Mouse (Mus musculus) limb, embryonic 13.5 days (tissue): Measurements from ENCODE around the gene Tgm2. TPM values are rescaled to one million over a fixed set of nuclear protein-coding genes. Genes with fewer than 3 reads are reported as not detected.

ENCODE experiments used
- ATAC-seq: fragments of 200-750 bp; cut with Nextera tagmentation; 2 replicates; pipeline ENCODE4 v1.8.0; 2017; ENCODE audit warnings: low read depth, moderate number of reproducible peaks, moderate TSS enrichment; ENCODE audit not compliant: low FRiP score
- H3K27ac ChIP-seq: fragments of 300-500 bp; sonication (generic); 2 replicates; pipeline ENCODE4 v1.5.1; 2015; ENCODE audit warnings: inconsistent platforms, mild to moderate bottlenecking, moderate library complexity
- H3K27me3 ChIP-seq: fragments of 300-500 bp; sonication (generic); 2 replicates; pipeline ENCODE4 v1.6.1; 2015; ENCODE audit warnings: mild to moderate bottlenecking, inconsistent platforms
- H3K36me3 ChIP-seq: fragments of 300-500 bp; sonication (generic); 2 replicates; pipeline ENCODE4 v1.6.1; 2015; ENCODE audit warnings: inconsistent platforms, mild to moderate bottlenecking, moderate library complexity
- H3K4me1 ChIP-seq: fragments of 300-500 bp; sonication (generic); 2 replicates; pipeline ENCODE4 v1.6.1; 2015; ENCODE audit warnings: inconsistent platforms
- H3K4me2 ChIP-seq: fragments of 300-500 bp; sonication (generic); replicated peaks from 2 replicates; pipeline ENCODE4 v1.6.1; 2015; ENCODE audit warnings: inconsistent platforms, mild to moderate bottlenecking, moderate library complexity
- H3K4me3 ChIP-seq: fragments of 300-500 bp; sonication (generic); 2 replicates; pipeline ENCODE4 v1.5.1; 2015; ENCODE audit warnings: moderate library complexity, mild to moderate bottlenecking, inconsistent platforms
- H3K9ac ChIP-seq: fragments of 300-500 bp; sonication (generic); 2 replicates; pipeline ENCODE4 v1.6.1; 2015; ENCODE audit warnings: mild to moderate bottlenecking, inconsistent platforms
- H3K9me3 ChIP-seq: fragments of 300-500 bp; sonication (generic); 2 replicates; pipeline ENCODE4 v1.6.1; 2016; ENCODE audit warnings: inconsistent platforms
- WGBS: fragments of 180-500 bp; shearing (Covaris S2); methylation state at CpG from one replicate; pipeline ENCODE4 v1.1.7; 2015; 5-methylcytosine and 5-hydroxymethylcytosine counted together
- polyA plus RNA-seq: library from polyadenylated mRNA; unstranded; fragments of >200 nt; fragmentation: Nextera tagmentation; extraction: Ambion mirVana; gene quantifications from 2 replicates; pipeline ENCODE4 v1.2.1, GENCODE M21; 2015

Tgm2 gene
- polyA plus RNA-seq, 1 experiment from 2014 or later = 7.5 TPM

- Histone ChIP-seq H3K4me3 (no peak overlapping the region), H3K27me3 (no peaks in the 10 kb centered on the region), H3K4me1 (peaks cover 26% of the 10 kb centered on the region), H3K9me3 (no peaks in the 10 kb centered on the region), H3K9ac (no peak overlapping the region), H3K4me2 (no peak overlapping the region), H3K27ac (no peak overlapping the region), H3K36me3 (no peaks in the 10 kb centered on the region)
- WGBS = 84% methylated on average over 5 of the region's 5 CpGs
- ATAC-seq = no peak
Observed at GRCm38 (mm10) chr2:158098730-158099129, 47.5 kb downstream of the Tgm2 start.

DNA sequence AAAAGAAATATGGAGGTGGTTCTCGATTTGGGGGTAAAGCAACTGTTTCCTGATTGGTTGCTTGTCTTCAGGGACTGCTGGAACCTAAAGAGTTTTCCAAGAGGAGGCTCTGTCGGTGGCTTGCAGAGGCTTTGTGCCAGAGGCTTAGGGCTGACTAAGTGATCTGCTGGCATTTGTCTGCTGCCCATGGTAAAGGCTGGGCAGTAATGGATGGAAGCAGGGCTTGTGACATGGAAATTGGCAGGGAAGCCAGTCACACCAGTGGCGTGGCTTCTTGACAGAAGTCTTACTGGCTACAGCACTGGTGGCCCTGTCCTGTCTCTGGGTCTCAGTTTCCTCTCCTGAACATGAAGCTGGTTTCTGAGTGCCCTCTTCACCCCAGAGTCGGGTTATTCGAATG, 49.2 kb downstream of the Tgm2 start:
- Histone ChIP-seq H3K4me2 (no peak overlapping the region), H3K36me3 (no peaks in the 10 kb centered on the region), H3K4me3 (no peak overlapping the region), H3K27ac (no peak overlapping the region), H3K9ac (no peak overlapping the region), H3K9me3 (no peaks in the 10 kb centered on the region), H3K27me3 (no peaks in the 10 kb centered on the region), H3K4me1 (peaks cover 26% of the 10 kb centered on the region)
- 86% methylated on average over 5 of the region's 5 CpGs for WGBS
- no peak for ATAC-seq

- no peak overlapping the region for H3K9ac ChIP-seq
- peaks cover 30% of the 10 kb centered on the region for H3K4me1 ChIP-seq
Observed at GRCm38 (mm10) chr2:158094846-158095245, 51.4 kb downstream of the Tgm2 start.

DNA sequence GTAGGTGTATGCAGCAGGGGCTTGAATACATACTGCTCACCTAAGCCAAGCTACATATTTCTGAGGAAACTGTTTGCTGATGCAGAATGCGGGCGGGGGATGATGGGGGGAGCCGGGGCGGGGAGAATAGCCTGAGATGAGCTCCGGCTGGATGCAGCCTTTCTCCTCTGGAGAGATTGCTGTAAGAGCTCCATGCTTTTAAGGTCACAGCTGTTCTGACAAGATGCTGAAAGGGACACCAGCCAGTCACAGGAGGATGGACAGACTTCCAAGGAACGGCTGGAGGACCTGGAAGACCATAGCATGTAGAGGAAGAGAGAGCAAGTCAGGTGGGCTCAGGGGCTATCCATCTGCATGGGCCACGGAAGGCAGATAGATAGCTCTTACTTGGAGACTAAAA, 51.9 kb downstream of the Tgm2 start:
- Histone ChIP-seq H3K36me3 (no peaks in the 10 kb centered on the region), H3K4me3 (no peak overlapping the region), H3K27ac (no peak overlapping the region), H3K4me1 (peaks cover 25% of the 10 kb centered on the region), H3K9me3 (no peaks in the 10 kb centered on the region), H3K9ac (no peak overlapping the region), H3K4me2 (no peak overlapping the region), H3K27me3 (no peaks in the 10 kb centered on the region)
- WGBS = 85% methylated on average over 7 of the region's 7 CpGs
- no peak for ATAC-seq

More at GRCm38 (mm10) chr2:158094846-158095245, 51.4 kb downstream of the Tgm2 start:
- no peak for ATAC-seq
- no peaks in the 10 kb centered on the region for H3K27me3 ChIP-seq
- H3K27ac ChIP-seq = no peak overlapping the region
- WGBS = 54% methylated on average over 5 of the region's 5 CpGs
- no peak overlapping the region for H3K4me2 ChIP-seq
- H3K9me3 ChIP-seq = no peaks in the 10 kb centered on the region
- no peaks in the 10 kb centered on the region for H3K36me3 ChIP-seq
- H3K4me3 ChIP-seq = no peak overlapping the region

DNA sequence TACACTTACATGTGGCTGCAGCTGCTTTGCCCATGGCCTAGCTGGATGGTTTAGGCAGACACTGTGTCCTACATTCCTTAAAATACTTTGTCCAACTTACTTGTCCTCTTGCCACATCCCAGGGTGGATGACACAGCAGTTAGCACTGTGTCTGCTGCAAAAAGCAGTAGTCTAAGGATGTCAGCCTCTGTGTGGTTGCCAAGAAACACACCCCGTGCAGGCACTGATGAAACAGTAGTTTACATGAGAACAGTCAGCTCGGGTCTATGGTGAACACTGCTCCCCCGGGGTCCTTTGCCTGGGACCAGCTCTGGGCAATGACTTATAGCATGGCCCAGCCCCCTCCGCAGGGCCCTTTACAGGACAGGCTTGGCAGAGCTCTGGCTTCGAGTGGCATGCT, 52.9 kb downstream of the Tgm2 start:
- Histone ChIP-seq H3K27me3 (no peaks in the 10 kb centered on the region), H3K36me3 (no peaks in the 10 kb centered on the region), H3K4me1 (peaks cover 21% of the 10 kb centered on the region), H3K9me3 (no peaks in the 10 kb centered on the region), H3K9ac (no peak overlapping the region), H3K4me3 (no peak overlapping the region), H3K4me2 (no peak overlapping the region), H3K27ac (no peak overlapping the region)
- WGBS = 52% methylated on average over 5 of the region's 5 CpGs
- no peak for ATAC-seq

- Histone ChIP-seq H3K4me3 (no peak overlapping the region), H3K36me3 (no peaks in the 10 kb centered on the region), H3K4me2 (no peak overlapping the region), H3K4me1 (peaks cover 17% of the 10 kb centered on the region), H3K27ac (no peak overlapping the region), H3K9me3 (no peaks in the 10 kb centered on the region), H3K9ac (no peak overlapping the region), H3K27me3 (no peaks in the 10 kb centered on the region)
- WGBS = 84% methylated on average over 4 of the region's 4 CpGs
- no peak for ATAC-seq
Observed at GRCm38 (mm10) chr2:158090096-158090495, 56.1 kb downstream of the Tgm2 start.

GRCm38 (mm10) chr2:158084486-158084885, 61.8 kb downstream of the Tgm2 start:
- Histone ChIP-seq H3K27me3 (no peaks in the 10 kb centered on the region), H3K4me2 (no peak overlapping the region), H3K4me3 (no peak overlapping the region), H3K27ac (no peak overlapping the region), H3K9me3 (no peaks in the 10 kb centered on the region), H3K9ac (no peak overlapping the region), H3K36me3 (no peaks in the 10 kb centered on the region), H3K4me1 (0 out of 2 replicates have a peak, but pooled peaks cover 5% of the 10 kb centered on the region)
- 65% methylated on average over 8 of the region's 8 CpGs for WGBS
- no peak for ATAC-seq

- ATAC-seq = no peak
- Histone ChIP-seq H3K27me3 (no peaks in the 10 kb centered on the region), H3K36me3 (peaks cover 26% of the 10 kb centered on the region), H3K4me3 (no peak overlapping the region), H3K4me1 (0 out of 2 replicates have a peak, but pooled peaks cover 5% of the 10 kb centered on the region), H3K27ac (no peak overlapping the region), H3K9ac (no peak overlapping the region), H3K4me2 (no peak overlapping the region), H3K9me3 (no peaks in the 10 kb centered on the region)
- WGBS = 85% methylated on average over 9 of the region's 9 CpGs
Observed at GRCm38 (mm10) chr2:158080622-158081241, 65.5 kb downstream of the Tgm2 start.

DNA sequence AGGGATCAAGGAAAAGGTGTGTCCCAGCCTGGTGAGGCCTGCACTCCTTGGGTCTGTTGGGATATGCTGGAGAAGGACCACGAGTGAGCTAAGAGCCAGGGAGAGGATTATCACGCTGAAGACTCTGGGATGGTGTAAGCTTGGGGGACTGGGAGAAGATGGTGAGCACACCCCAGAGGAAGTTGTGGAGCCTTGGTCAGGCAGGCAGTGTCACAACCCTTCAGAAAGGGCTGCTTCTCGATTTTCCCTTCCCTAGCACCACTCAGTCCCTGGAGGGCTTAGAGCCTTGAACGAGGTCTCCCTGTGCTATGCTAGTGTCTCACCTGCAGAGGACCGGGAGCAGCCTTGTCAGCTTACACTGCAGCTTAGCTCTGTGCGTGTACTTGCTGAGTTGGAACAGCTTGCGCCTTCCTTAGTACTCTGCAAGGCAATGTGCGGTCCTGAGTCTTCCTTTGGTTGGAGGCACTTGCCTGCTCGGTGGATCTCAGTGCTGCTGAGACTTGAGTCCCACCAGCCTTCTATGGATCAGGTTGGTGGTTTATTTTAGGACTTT, 66.3 kb downstream of the Tgm2 start:
- no peak overlapping the region for H3K4me2 ChIP-seq
- H3K36me3 ChIP-seq = peaks cover 34% of the 10 kb centered on the region
- WGBS = 59% methylated on average over 9 of the region's 9 CpGs
- H3K9me3 ChIP-seq = no peaks in the 10 kb centered on the region
- H3K9ac ChIP-seq = no peak overlapping the region
- ATAC-seq = no peak
- H3K4me1 ChIP-seq = 0 out of 2 replicates have a peak, but pooled peaks cover 5% of the 10 kb centered on the region
- H3K27me3 ChIP-seq = no peaks in the 10 kb centered on the region
- H3K4me3 ChIP-seq = no peak overlapping the region
- no peak overlapping the region for H3K27ac ChIP-seq

GRCm38 (mm10) chr2:158078971-158079370, 67.3 kb downstream of the Tgm2 start:
- H3K4me3 ChIP-seq = no peak overlapping the region
- no peak overlapping the region for H3K4me2 ChIP-seq
- WGBS = 84% methylated on average over 7 of the region's 7 CpGs
- no peaks in the 10 kb centered on the region for H3K27me3 ChIP-seq
- H3K27ac ChIP-seq = no peak overlapping the region
- no peaks in the 10 kb centered on the region for H3K4me1 ChIP-seq
- no peak for ATAC-seq
- no peaks in the 10 kb centered on the region for H3K9me3 ChIP-seq
- no peak overlapping the region for H3K9ac ChIP-seq
- peaks cover 44% of the 10 kb centered on the region for H3K36me3 ChIP-seq

DNA sequence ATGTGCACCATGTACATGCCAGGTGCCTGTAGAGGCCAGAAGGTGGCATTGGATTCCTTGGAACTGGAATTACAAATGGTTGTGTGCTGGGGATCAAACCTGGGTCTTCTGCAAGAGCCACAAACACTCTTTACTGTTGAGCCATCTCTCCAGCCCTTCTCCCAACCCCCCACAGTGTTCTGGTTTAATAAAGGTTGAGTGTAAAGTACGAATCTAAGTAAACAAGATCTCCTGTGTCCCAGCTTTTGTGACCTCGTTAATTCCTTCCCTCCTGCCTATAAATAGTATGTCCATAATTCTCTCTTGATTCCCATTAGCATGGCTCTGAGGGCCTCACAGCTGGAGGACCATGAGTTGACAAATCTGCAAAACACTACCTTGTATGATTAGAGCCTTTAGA, 68.3 kb downstream of the Tgm2 start:
- H3K27me3 ChIP-seq = no peaks in the 10 kb centered on the region
- no peak overlapping the region for H3K27ac ChIP-seq
- H3K9me3 ChIP-seq = no peaks in the 10 kb centered on the region
- no peak overlapping the region for H3K4me2 ChIP-seq
- H3K4me1 ChIP-seq = no peaks in the 10 kb centered on the region
- H3K36me3 ChIP-seq = peaks cover 54% of the 10 kb centered on the region
- no peak overlapping the region for H3K9ac ChIP-seq
- no peak overlapping the region for H3K4me3 ChIP-seq
- ATAC-seq = no peak
- WGBS = 23% methylated on average over 2 of the region's 2 CpGs

GRCm38 (mm10) chr2:158076690-158077089, 69.5 kb downstream of the Tgm2 start:
- no peak overlapping the region for H3K4me3 ChIP-seq
- H3K27me3 ChIP-seq = no peaks in the 10 kb centered on the region
- H3K9ac ChIP-seq = no peak overlapping the region
- ATAC-seq = no peak
- peaks cover 67% of the 10 kb centered on the region for H3K36me3 ChIP-seq
- no peaks in the 10 kb centered on the region for H3K4me1 ChIP-seq
- H3K4me2 ChIP-seq = no peak overlapping the region
- no peak overlapping the region for H3K27ac ChIP-seq
- H3K9me3 ChIP-seq = no peaks in the 10 kb centered on the region
- 87% methylated on average over 6 of the region's 6 CpGs for WGBS

- no peaks in the 10 kb centered on the region for H3K4me1 ChIP-seq
- no peaks in the 10 kb centered on the region for H3K9me3 ChIP-seq
- no peak overlapping the region for H3K27ac ChIP-seq
- H3K9ac ChIP-seq = no peak overlapping the region
- WGBS = 91% methylated on average over 5 of the region's 5 CpGs
- no peak overlapping the region for H3K4me3 ChIP-seq
- ATAC-seq = no peak
- H3K27me3 ChIP-seq = no peaks in the 10 kb centered on the region
- H3K36me3 ChIP-seq = peaks cover 85% of the 10 kb centered on the region
- H3K4me2 ChIP-seq = no peak overlapping the region
Observed at GRCm38 (mm10) chr2:158074835-158075234, 71.4 kb downstream of the Tgm2 start.
